Mouse (Mus musculus): ENCODE results near the gene Fthl17c. TPM values are rescaled to one million over a fixed set of nuclear protein-coding genes. Genes with fewer than 3 reads are reported as not detected.

The Fthl17c gene
- total RNA-seq (2023), result not detected in 4 replicates

GRCm38 (mm10) chrX:8976459-8976858, at the start of gene Fthl17c:
Gene Fthl17c (minus strand): TSS chrX:8976559.

GRCm38 (mm10) chrX:8986655-8987054, 10.3 kb upstream of the Fthl17c start, which contains the start of gene Fthl17d:
Gene Fthl17d (minus strand): TSS chrX:8986755.

GRCm38 (mm10) chrX:8962875-8963274, 13.5 kb downstream of the Fthl17c start, which contains the start of gene Fthl17b:
Gene Fthl17b (minus strand): TSS chrX:8962975.

Other genes with a start within 250 kb of the Fthl17c start
- not detected in 4 replicates for gene Ssx9, start 228.1 kb downstream of the Fthl17c start, total RNA-seq (2023)
- not detected in 4 replicates for gene Ssxb5, start 172.9 kb downstream of the Fthl17c start, total RNA-seq (2023)
- not detected in 4 replicates for gene Gm6592, start 132.6 kb downstream of the Fthl17c start, total RNA-seq (2023)
- gene Gm5751, start 102.3 kb downstream of the Fthl17c start, total RNA-seq (2023), result not detected in 4 replicates
- gene B630019K06Rik, start 84.2 kb downstream of the Fthl17c start, total RNA-seq (2023), result 0.30 to 0.58 TPM (median 0.43 TPM) in 3 of 4 replicates, not detected in the other
- not detected in 4 replicates for gene Fthl17b, start 13.6 kb downstream of the Fthl17c start, total RNA-seq (2023)
- not detected in 4 replicates for gene Fthl17d, start 10.2 kb upstream of the Fthl17c start, total RNA-seq (2023)
- not detected in 4 replicates for gene Fthl17e, start 56.9 kb upstream of the Fthl17c start, total RNA-seq (2023)
- not detected in 4 replicates for gene Fthl17f, start 86.5 kb upstream of the Fthl17c start, total RNA-seq (2023)
- gene 4930402K13Rik, start 128.0 kb upstream of the Fthl17c start, total RNA-seq (2023), result not detected in 4 replicates
- not detected in 4 replicates for gene Lancl3, start 223.3 kb upstream of the Fthl17c start, total RNA-seq (2023)

Data from B cell, adult 62 days (primary cell).